Mouse (Mus musculus): ENCODE measurements around the gene Nphp1. TPM values are rescaled to one million over a fixed set of nuclear protein-coding genes. Genes with fewer than 3 reads are reported as not detected.

Gene Nphp1
- polyA plus RNA-seq, 1 experiment from 2014 or later = 25.8 TPM

DNA sequence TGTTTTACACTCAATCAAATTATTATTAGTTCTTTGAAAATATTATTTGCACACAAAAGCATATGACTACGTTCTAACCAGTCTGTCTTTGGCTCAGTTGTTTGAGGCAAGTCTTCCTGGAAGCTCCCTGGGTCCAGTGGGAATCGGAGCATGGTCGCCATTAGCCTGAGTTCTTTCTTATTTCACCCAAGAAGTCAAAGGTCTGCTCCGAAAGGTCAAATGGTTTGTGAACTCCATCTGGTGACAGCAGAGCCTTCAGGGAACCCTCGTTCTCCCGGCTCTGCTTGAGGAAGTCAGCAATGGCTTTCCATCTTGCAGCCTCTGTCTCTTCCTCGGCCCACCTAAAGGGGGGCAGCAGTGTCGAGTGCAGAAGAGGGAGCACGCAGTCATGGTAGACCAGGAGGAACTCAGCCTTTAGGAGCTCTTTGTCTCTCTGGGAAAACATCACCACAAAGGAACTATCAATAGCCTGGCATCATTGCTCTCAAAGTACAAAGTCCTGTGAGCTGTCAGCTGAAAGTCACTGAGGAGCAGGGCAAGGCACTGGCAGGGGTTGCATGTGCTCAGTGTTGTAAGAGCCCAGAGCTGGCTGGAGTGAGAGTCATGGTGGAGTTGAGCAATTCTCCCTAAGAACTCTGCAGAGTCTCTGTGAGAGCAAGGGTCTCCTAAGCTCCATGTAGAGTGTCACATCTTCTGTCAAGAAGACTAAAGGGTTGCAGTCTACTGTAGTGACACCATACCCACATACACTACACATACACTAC, 47.8 kb downstream of the Nphp1 start:
- WGBS = 91% methylated on average over 9 of the region's 9 CpGs
- no peak overlapping the region for H3K9ac ChIP-seq

GRCm38 (mm10) chr2:127737885-127738284, 50.8 kb downstream of the Nphp1 start:
- Histone ChIP-seq H3K9ac (no peak overlapping the region), H3K4me3 (no peak overlapping the region), H3K4me2 (no peak overlapping the region), H3K27ac (no peak overlapping the region), H3K27me3 (no peaks in the 10 kb centered on the region), H3K9me3 (replicated peaks) (no peaks in the 10 kb centered on the region), H3K4me1 (no peaks in the 10 kb centered on the region), H3K36me3 (ENCODE audit: poor library complexity, severe bottlenecking) (peaks cover 14% of the 10 kb centered on the region)
- 86% methylated on average over 3 of the region's 3 CpGs for WGBS
- no peak for ATAC-seq

More for the DNA sequence above, 47.8 kb downstream of the Nphp1 start:
- Histone ChIP-seq H3K4me2 (no peak overlapping the region), H3K27me3 (no peaks in the 10 kb centered on the region), H3K4me3 (no peak overlapping the region), H3K27ac (no peak overlapping the region), H3K4me1 (no peaks in the 10 kb centered on the region), H3K9me3 (replicated peaks) (no peaks in the 10 kb centered on the region), H3K36me3 (ENCODE audit: poor library complexity, severe bottlenecking) (peaks cover 33% of the 10 kb centered on the region)
- ATAC-seq = no peak

- peaks cover 6% of the 10 kb centered on the region for H3K36me3 ChIP-seq (ENCODE audit: poor library complexity, severe bottlenecking)
- no peaks in the 10 kb centered on the region for H3K27me3 ChIP-seq
- H3K9me3 ChIP-seq (replicated peaks) = no peaks in the 10 kb centered on the region
- ATAC-seq = no peak
- WGBS = 84% methylated on average over 6 of the region's 6 CpGs
- H3K9ac ChIP-seq = no peak overlapping the region
- no peak overlapping the region for H3K27ac ChIP-seq
- no peaks in the 10 kb centered on the region for H3K4me1 ChIP-seq
- no peak overlapping the region for H3K4me3 ChIP-seq
- H3K4me2 ChIP-seq = no peak overlapping the region
These were observed 52.0 kb downstream of the Nphp1 start for GRCm38 (mm10) chr2:127736631-127737209.

DNA sequence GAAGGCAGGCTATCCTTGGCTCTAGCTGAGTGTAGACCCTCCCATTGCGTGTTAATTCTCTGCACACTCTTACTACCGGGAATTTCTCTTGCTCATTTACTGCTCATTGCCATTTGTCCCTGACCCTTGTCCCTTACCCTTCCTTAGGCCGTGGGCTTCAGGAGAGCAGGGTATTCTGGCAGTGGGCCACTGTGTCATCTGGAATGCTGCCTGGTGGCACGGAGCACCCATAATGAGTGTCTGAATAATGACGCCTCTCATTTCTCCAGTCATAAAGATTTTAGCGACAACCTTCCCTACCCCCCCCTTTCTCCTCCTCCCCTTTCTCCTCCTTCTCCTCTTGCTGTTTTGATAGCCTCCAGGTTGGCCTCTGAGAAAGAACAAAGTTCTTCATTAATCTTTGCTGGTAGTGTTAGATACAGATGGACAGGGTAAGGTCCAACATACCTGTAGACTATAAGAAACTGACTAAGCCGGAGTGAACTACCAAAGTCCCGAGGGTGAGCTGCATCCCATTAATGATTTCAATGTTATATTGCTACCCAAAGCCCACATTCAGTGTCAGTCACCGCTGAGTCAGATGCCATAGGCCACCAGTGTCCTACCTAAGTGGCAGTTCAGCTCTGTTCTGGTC, 53.1 kb downstream of the Nphp1 start:
- Histone ChIP-seq H3K4me3 (no peak overlapping the region), H3K36me3 (ENCODE audit: poor library complexity, severe bottlenecking) (no peaks in the 10 kb centered on the region; the same call in 1 of the 2 replicates), H3K27ac (no peak overlapping the region), H3K4me2 (no peak overlapping the region), H3K9me3 (replicated peaks) (no peaks in the 10 kb centered on the region), H3K9ac (no peak overlapping the region), H3K4me1 (no peaks in the 10 kb centered on the region), H3K27me3 (0 out of 2 replicates have a peak, but pooled peaks cover 5% of the 10 kb centered on the region)
- ATAC-seq = no peak
- 75% methylated on average over 9 of the region's 9 CpGs for WGBS

DNA sequence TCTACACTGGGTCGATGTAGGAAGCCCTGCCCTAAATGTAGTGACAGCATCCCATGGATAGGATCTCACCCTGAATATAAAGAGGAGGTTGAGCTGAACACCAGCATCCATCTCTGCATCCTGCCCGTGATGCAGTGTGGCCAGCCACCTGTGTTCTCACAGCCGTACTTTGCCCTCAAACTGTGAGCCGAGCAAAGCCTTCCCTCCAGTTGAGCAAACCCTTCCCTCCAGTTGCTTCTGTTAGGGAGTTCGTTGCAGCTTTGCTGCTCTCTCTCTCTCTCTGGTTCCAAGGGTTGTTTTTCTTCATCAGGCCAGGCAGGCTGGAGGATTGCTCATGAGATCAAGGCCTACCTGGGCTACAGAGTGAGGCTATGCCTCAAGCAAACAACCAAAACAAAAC, 53.8 kb downstream of the Nphp1 start:
- no peaks in the 10 kb centered on the region for H3K9me3 ChIP-seq (replicated peaks)
- no peak for ATAC-seq
- no peaks in the 10 kb centered on the region for H3K36me3 ChIP-seq (ENCODE audit: poor library complexity, severe bottlenecking)
- 77% methylated on average over 5 of the region's 5 CpGs for WGBS
- no peak overlapping the region for H3K4me3 ChIP-seq
- H3K4me2 ChIP-seq = no peak overlapping the region
- no peak overlapping the region for H3K9ac ChIP-seq
- peaks cover 13% of the 10 kb centered on the region for H3K27me3 ChIP-seq
- peaks cover under 1% of the 10 kb centered on the region; the same call in 1 of the 2 replicates for H3K4me1 ChIP-seq
- H3K27ac ChIP-seq = no peak overlapping the region

GRCm38 (mm10) chr2:127730301-127730997, 58.2 kb downstream of the Nphp1 start:
- H3K36me3 ChIP-seq (ENCODE audit: poor library complexity, severe bottlenecking) = no peaks in the 10 kb centered on the region
- H3K27me3 ChIP-seq = peaks cover 23% of the 10 kb centered on the region
- no peak for ATAC-seq
- no peak overlapping the region for H3K27ac ChIP-seq
- 52% methylated on average over 7 of the region's 7 CpGs for WGBS
- no peak overlapping the region for H3K9ac ChIP-seq
- no peak overlapping the region for H3K4me3 ChIP-seq
- peaks cover 4% of the 10 kb centered on the region; the same call in 1 of the 2 replicates for H3K4me1 ChIP-seq
- no peaks in the 10 kb centered on the region for H3K9me3 ChIP-seq (replicated peaks)
- H3K4me2 ChIP-seq = no peak overlapping the region

GRCm38 (mm10) chr2:127729671-127730070, 59.0 kb downstream of the Nphp1 start, which contains the start of gene Mall:
Mall (minus strand) TSS chr2:127729932.
- Histone ChIP-seq H3K27me3 (peaks cover 23% of the 10 kb centered on the region), H3K4me2 (peak within 1 kb of the TSS; percentile 38), H3K9me3 (replicated peaks) (no peaks in the 10 kb centered on the region), H3K9ac (0 out of 2 replicates have a peak within 1 kb of the TSS, but pooled peaks have one; percentile 16), H3K36me3 (ENCODE audit: poor library complexity, severe bottlenecking) (no peaks in the 10 kb centered on the region), H3K4me1 (peaks cover 4% of the 10 kb centered on the region; the same call in 1 of the 2 replicates), H3K4me3 (no peak within 1 kb of the TSS), H3K27ac (no peak within 1 kb of the TSS)
- 1% methylated on average over 26 of the region's 26 CpGs for WGBS
- ATAC-seq = no peak

- Histone ChIP-seq H3K4me3 (no peak overlapping the region), H3K9ac (no peak overlapping the region), H3K27me3 (peaks cover 23% of the 10 kb centered on the region), H3K36me3 (ENCODE audit: poor library complexity, severe bottlenecking) (no peaks in the 10 kb centered on the region), H3K4me1 (peaks cover 4% of the 10 kb centered on the region; the same call in 1 of the 2 replicates), H3K27ac (no peak overlapping the region), H3K4me2 (no peak overlapping the region), H3K9me3 (replicated peaks) (no peaks in the 10 kb centered on the region)
- 41% methylated on average over 15 of the region's 15 CpGs for WGBS
- no peak for ATAC-seq
These were observed 59.8 kb downstream of the Nphp1 start for GRCm38 (mm10) chr2:127728661-127729450.

GRCm38 (mm10) chr2:127728146-127728545, 60.6 kb downstream of the Nphp1 start:
- WGBS = 83% methylated on average over 6 of the region's 6 CpGs
- Histone ChIP-seq H3K9me3 (replicated peaks) (no peaks in the 10 kb centered on the region), H3K4me2 (no peak overlapping the region), H3K4me3 (no peak overlapping the region), H3K9ac (no peak overlapping the region), H3K27ac (no peak overlapping the region), H3K36me3 (ENCODE audit: poor library complexity, severe bottlenecking) (no peaks in the 10 kb centered on the region), H3K4me1 (peaks cover 4% of the 10 kb centered on the region; the same call in 1 of the 2 replicates), H3K27me3 (peaks cover 23% of the 10 kb centered on the region)
- no peak for ATAC-seq

- Histone ChIP-seq H3K9me3 (replicated peaks) (no peaks in the 10 kb centered on the region), H3K9ac (no peak overlapping the region), H3K4me1 (no peaks in the 10 kb centered on the region), H3K27me3 (no peaks in the 10 kb centered on the region), H3K4me3 (no peak overlapping the region), H3K4me2 (no peak overlapping the region), H3K27ac (no peak overlapping the region), H3K36me3 (ENCODE audit: poor library complexity, severe bottlenecking) (no peaks in the 10 kb centered on the region)
- no peak for ATAC-seq
- 76% methylated on average over 4 of the region's 4 CpGs for whole genome bisulfite sequencing
These were observed 65.5 kb downstream of the Nphp1 start for GRCm38 (mm10) chr2:127723193-127723592.

DNA sequence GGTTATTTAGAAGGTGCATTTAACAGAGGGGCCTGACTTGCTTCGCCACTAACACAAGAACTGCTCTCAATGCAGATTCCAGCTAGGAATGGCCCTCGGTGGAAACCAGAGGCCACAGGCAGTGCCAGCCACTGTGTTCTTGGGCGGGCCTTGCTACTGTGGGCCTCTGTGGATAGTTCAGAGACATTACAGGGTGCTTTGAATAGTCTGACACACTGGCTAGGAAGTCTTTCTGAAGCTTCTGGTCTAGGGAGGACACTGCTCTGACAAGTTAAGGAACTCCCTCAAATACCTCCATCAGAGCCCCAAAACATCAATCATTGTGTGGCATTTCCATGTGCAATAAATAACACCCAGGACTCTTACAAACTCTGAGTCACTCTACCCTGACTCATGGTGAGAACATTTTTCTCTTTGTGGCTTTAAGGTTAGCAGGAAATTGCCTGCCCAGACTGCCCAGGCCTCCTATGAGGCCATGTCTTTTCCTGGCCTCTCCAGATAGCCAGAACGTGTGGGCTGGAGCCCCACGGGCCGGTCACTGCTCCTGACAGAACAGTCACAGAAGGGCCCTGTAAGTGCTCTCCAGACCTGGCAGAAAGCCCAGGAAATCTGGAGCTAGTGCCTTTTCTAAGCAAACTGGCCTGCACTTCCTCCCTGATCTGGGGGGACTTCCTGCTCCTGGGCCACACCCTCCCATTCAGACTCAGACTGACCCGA, 66.4 kb downstream of the Nphp1 start:
- Histone ChIP-seq H3K9me3 (replicated peaks) (no peaks in the 10 kb centered on the region), H3K36me3 (ENCODE audit: poor library complexity, severe bottlenecking) (no peaks in the 10 kb centered on the region), H3K4me3 (no peak overlapping the region), H3K27me3 (no peaks in the 10 kb centered on the region), H3K9ac (no peak overlapping the region), H3K4me1 (no peaks in the 10 kb centered on the region), H3K27ac (no peak overlapping the region), H3K4me2 (no peak overlapping the region)
- ATAC-seq = no peak
- WGBS = 65% methylated on average over 7 of the region's 7 CpGs

All from forebrain, embryonic 13.5 days (tissue).